Mouse (Mus musculus) stomach, embryonic 16.5 days (tissue): ENCODE data around the gene Klc4. TPM values are rescaled to one million over a fixed set of nuclear protein-coding genes. Genes with fewer than 3 reads are reported as not detected.

Experiments
- ATAC-seq: fragments of 200-750 bp; cut with Nextera tagmentation; 2 replicates; pipeline ENCODE4 v1.8.0; 2017; ENCODE audit warnings: moderate number of reproducible peaks, moderate TSS enrichment; ENCODE audit not compliant: insufficient read depth, low FRiP score
- H3K27ac ChIP-seq: fragments of 300-500 bp; sonication (generic); 2 replicates; pipeline ENCODE4 v1.5.1; 2014; ENCODE audit warnings: low read length
- H3K27me3 ChIP-seq: fragments of 300-500 bp; sonication (generic); 2 replicates; pipeline ENCODE4 v1.6.1; 2014; ENCODE audit warnings: low read length, control low read depth, mixed read lengths; ENCODE audit not compliant: control insufficient read depth, insufficient read depth
- H3K36me3 ChIP-seq: fragments of 300-500 bp; sonication (generic); 2 replicates; pipeline ENCODE4 v1.6.1; 2014; ENCODE audit warnings: low read length; ENCODE audit not compliant: control insufficient read depth, insufficient read depth
- H3K4me1 ChIP-seq: fragments of 300-500 bp; sonication (generic); 2 replicates; pipeline ENCODE4 v1.6.1; 2014; ENCODE audit warnings: low read length, control low read depth, mixed read lengths; ENCODE audit not compliant: control insufficient read depth, insufficient read depth
- H3K4me2 ChIP-seq: fragments of 300-500 bp; sonication (generic); 2 replicates; pipeline ENCODE4 v1.6.1; 2014; ENCODE audit warnings: low read depth, low read length, mixed read lengths
- H3K4me3 ChIP-seq: fragments of 300-500 bp; sonication (generic); replicated peaks from 2 replicates; pipeline ENCODE4 v1.5.1; 2014; ENCODE audit warnings: mild to moderate bottlenecking, low read length
- H3K9ac ChIP-seq: fragments of 300-500 bp; sonication (generic); 2 replicates; pipeline ENCODE4 v1.6.1; 2014; ENCODE audit warnings: low read length
- H3K9me3 ChIP-seq: fragments of 300-500 bp; sonication (generic); replicated peaks from 2 replicates; pipeline ENCODE4 v1.6.1; 2016; ENCODE audit warnings: low read length, control low read depth; ENCODE audit not compliant: control insufficient read depth
- WGBS: fragments of 180-500 bp; shearing (Covaris S2); extraction: QIAGEN DNeasy Blood & Tissue Kit; methylation state at CpG from one replicate; pipeline ENCODE4 v1.1.7; 2014; 5-methylcytosine and 5-hydroxymethylcytosine counted together
- polyA plus RNA-seq: library from polyadenylated mRNA; unstranded; fragments of >200 nt; fragmentation: Nextera tagmentation; extraction: Ambion mirVana; gene quantifications from 2 replicates; pipeline ENCODE4 v1.2.1, GENCODE M21; 2015

Klc4 gene
- polyA plus RNA-seq, 1 experiment from 2014 or later = 41.4 TPM

GRCm38 (mm10) chr17:46661981-46662380 is 16.2 kb upstream of the Klc4 start:
- Histone ChIP-seq H3K4me3 (no peak overlapping the region), H3K4me2 (no peak overlapping the region), H3K9me3 (no peaks in the 10 kb centered on the region), H3K4me1 (no peaks in the 10 kb centered on the region), H3K36me3 (peaks cover 52% of the 10 kb centered on the region), H3K27me3 (no peaks in the 10 kb centered on the region), H3K27ac (no peak overlapping the region), H3K9ac (no peak overlapping the region)
- no peak for ATAC-seq
- 89% methylated on average over 12 of the region's 12 CpGs for WGBS

- no peaks in the 10 kb centered on the region for H3K9me3 ChIP-seq
- no peak overlapping the region for H3K4me3 ChIP-seq
- peaks cover 52% of the 10 kb centered on the region for H3K36me3 ChIP-seq
- H3K4me1 ChIP-seq = no peaks in the 10 kb centered on the region
- no peak overlapping the region for H3K4me2 ChIP-seq
- H3K27me3 ChIP-seq = no peaks in the 10 kb centered on the region
- WGBS = 90% methylated on average over 9 of the region's 9 CpGs
- no peak for ATAC-seq
- H3K9ac ChIP-seq = no peak overlapping the region
- no peak overlapping the region for H3K27ac ChIP-seq
These were observed 15.5 kb upstream of the Klc4 start for GRCm38 (mm10) chr17:46661351-46661750.

DNA sequence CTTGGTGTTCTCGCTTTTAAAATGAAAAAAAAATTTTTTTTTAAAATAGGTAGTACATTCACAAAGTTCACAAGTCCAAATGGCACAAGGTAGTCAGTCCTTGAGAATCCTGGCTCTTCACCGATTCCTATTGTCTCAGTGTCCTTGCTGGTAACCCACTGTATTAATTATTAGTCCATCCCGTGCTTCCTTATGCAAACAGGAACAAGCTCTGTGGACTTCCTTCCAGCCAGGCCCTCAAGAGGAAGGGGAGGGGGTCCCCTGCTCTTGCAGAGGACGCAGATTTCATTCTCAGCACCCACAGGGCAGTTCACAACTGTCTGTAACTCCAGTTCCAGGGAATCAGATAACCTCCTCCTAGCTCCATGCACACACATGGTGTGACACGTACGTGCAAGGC is 10.2 kb upstream of the Klc4 start:
- H3K36me3 ChIP-seq = peaks cover 55% of the 10 kb centered on the region
- ATAC-seq = no peak

GRCm38 (mm10) chr17:46651755-46652547 is 6.1 kb upstream of the Klc4 start:
- 65% methylated on average over 20 of the region's 20 CpGs for WGBS
- peak overlapping the region; percentile 75 for H3K4me3 ChIP-seq
- no peak for ATAC-seq
- H3K4me1 ChIP-seq = peaks cover 18% of the 10 kb centered on the region
- peak overlapping the region; percentile 76 for H3K4me2 ChIP-seq
- H3K27me3 ChIP-seq = no peaks in the 10 kb centered on the region
- H3K36me3 ChIP-seq = peaks cover 27% of the 10 kb centered on the region
- H3K9me3 ChIP-seq = no peaks in the 10 kb centered on the region
- peak overlapping the region; percentile 89 for H3K9ac ChIP-seq
- H3K27ac ChIP-seq = no peak overlapping the region

More for the DNA sequence above, 10.2 kb upstream of the Klc4 start:
- H3K27ac ChIP-seq = no peak overlapping the region
- no peaks in the 10 kb centered on the region for H3K27me3 ChIP-seq
- H3K4me3 ChIP-seq = no peak overlapping the region
- no peaks in the 10 kb centered on the region for H3K9me3 ChIP-seq
- WGBS = 74% methylated on average over 6 of the region's 6 CpGs
- H3K4me2 ChIP-seq = no peak overlapping the region
- peaks cover 14% of the 10 kb centered on the region for H3K4me1 ChIP-seq
- H3K9ac ChIP-seq = no peak overlapping the region

- peak overlapping the region; percentile 97 for H3K27ac ChIP-seq
- H3K9ac ChIP-seq = peak overlapping the region; percentile 89
- no peaks in the 10 kb centered on the region for H3K9me3 ChIP-seq
- WGBS = 62% methylated on average over 17 of the region's 17 CpGs
- peak overlapping the region; percentile 76 for H3K4me2 ChIP-seq
- H3K4me3 ChIP-seq = peak overlapping the region; percentile 75
- ATAC-seq = no peak
- H3K27me3 ChIP-seq = no peaks in the 10 kb centered on the region
- H3K4me1 ChIP-seq = peaks cover 22% of the 10 kb centered on the region
- H3K36me3 ChIP-seq = peaks cover 27% of the 10 kb centered on the region
These were observed 5.5 kb upstream of the Klc4 start for GRCm38 (mm10) chr17:46651292-46651691.

DNA sequence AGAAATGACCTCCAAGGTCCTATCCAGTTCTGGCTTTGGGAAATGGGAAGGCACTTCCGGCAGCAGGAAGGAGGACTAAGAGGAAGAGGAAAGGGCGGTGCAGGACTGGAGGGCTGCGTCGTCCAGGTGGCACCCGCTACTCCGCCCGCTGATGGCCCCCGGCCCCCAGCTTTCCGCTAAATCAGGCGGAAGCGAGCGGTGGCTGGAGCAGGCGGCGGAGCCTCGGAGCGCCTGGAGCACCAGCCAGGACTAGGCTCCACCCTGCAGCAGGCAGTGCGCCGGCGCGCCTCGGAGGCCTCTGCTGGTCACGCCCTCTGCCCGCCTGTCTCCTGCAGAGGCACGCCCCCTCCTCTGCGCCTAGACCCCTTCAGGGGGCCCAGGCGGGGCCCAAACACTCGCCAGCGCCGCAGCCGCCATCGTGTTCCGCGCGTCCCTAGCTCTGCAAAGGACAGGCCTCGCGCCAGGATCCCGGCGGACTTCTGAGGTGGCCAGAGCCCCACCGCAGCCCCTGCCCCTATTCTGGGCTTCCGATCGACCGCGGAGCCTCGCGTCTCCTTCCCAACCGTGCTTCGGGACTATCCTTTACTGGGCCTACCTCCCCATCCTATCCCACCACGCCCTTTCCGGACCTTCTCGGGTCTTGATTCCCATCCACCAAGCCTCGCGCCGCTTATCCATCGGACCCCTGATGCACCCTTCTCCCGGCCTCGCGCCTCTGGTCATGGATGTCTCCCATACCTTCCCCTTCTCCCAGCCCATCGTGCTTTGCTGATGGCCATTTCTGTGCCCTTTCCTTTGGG is 4.6 kb upstream of the Klc4 start, which contains the start of gene Cul7:
Cul7 (plus strand) TSS at position 106 of the 800 bp plus-strand sequence.
- Histone ChIP-seq H3K9me3 (no peaks in the 10 kb centered on the region), H3K4me1 (peaks cover 22% of the 10 kb centered on the region), H3K27ac (peak within 1 kb of the TSS; percentile 97), H3K4me2 (peak within 1 kb of the TSS; percentile 76), H3K4me3 (peak within 1 kb of the TSS; percentile 75), H3K27me3 (no peaks in the 10 kb centered on the region), H3K36me3 (peaks cover 23% of the 10 kb centered on the region), H3K9ac (peak within 1 kb of the TSS; percentile 89)
- under 1% methylated on average over 58 of the region's 58 CpGs for WGBS
- peak; percentile 94 for ATAC-seq

GRCm38 (mm10) chr17:46649811-46650210 is 4.0 kb upstream of the Klc4 start:
- H3K4me3 ChIP-seq = peak overlapping the region; percentile 75
- H3K27ac ChIP-seq = peak overlapping the region; percentile 97
- WGBS = 33% methylated on average over 15 of the region's 15 CpGs
- peak overlapping the region; percentile 76 for H3K4me2 ChIP-seq
- no peaks in the 10 kb centered on the region for H3K27me3 ChIP-seq
- H3K9ac ChIP-seq = peak overlapping the region; percentile 89
- H3K9me3 ChIP-seq = no peaks in the 10 kb centered on the region
- ATAC-seq = no peak
- peaks cover 27% of the 10 kb centered on the region for H3K4me1 ChIP-seq
- H3K36me3 ChIP-seq = peaks cover 23% of the 10 kb centered on the region

DNA sequence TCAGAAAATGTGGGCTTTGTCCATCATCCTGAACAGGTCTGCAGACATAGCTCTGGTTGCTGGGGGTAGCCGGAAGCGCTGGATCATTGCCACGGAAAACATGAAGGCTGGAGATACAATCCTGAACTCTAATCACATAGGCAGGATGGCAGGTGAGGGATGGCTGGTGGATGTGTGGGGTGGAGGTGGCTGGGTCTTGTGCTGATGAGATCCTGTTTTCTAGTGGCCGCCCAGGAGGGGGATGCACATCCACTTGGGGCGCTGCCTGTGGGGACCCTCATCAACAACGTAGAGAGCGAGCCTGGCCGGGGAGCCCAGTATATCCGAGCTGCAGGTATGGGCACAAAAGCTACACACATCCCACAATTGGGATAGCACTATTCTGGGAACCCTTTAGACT is 2.6 kb upstream of the Klc4 start:
- 90% methylated on average over 9 of the region's 9 CpGs for WGBS
- ATAC-seq = no peak
- no peaks in the 10 kb centered on the region for H3K9me3 ChIP-seq
- no peak overlapping the region for H3K9ac ChIP-seq
- H3K4me2 ChIP-seq = no peak overlapping the region
- H3K36me3 ChIP-seq = peaks cover 10% of the 10 kb centered on the region
- peaks cover 30% of the 10 kb centered on the region for H3K4me1 ChIP-seq
- H3K27ac ChIP-seq = no peak overlapping the region
- no peaks in the 10 kb centered on the region for H3K27me3 ChIP-seq
- H3K4me3 ChIP-seq = no peak overlapping the region

GRCm38 (mm10) chr17:46647279-46647678 is 1.5 kb upstream of the Klc4 start:
- WGBS = 87% methylated on average over 7 of the region's 7 CpGs

More at GRCm38 (mm10) chr17:46647279-46647678, 1.5 kb upstream of the Klc4 start:
- H3K9me3 ChIP-seq = no peaks in the 10 kb centered on the region
- H3K4me1 ChIP-seq = peaks cover 28% of the 10 kb centered on the region
- no peaks in the 10 kb centered on the region for H3K27me3 ChIP-seq
- H3K36me3 ChIP-seq = no peaks in the 10 kb centered on the region
- no peak overlapping the region for H3K4me3 ChIP-seq
- no peak for ATAC-seq
- H3K9ac ChIP-seq = no peak overlapping the region; the same call in 1 of the 2 replicates
- H3K4me2 ChIP-seq = 0 out of 2 replicates have a peak overlapping the region, but pooled peaks have one; percentile 78
- H3K27ac ChIP-seq = no peak overlapping the region
